Mouse (Mus musculus) naive thymus-derived CD4-positive, alpha-beta T cell, adult 2 months (primary cell): ENCODE measurements at regions not wholly inside any gene's neighbourhood (a gene's known extent, or its start where the extent isn't known, plus 50 kb on each side); places are given as distances from the start of the nearest gene placed in this dataset.

Experiments used
- DNase-seq: peaks from one replicate; pipeline ENCODE4 v3.0.0-alpha.2; 2011; ENCODE audit warnings: low read depth

DNA sequence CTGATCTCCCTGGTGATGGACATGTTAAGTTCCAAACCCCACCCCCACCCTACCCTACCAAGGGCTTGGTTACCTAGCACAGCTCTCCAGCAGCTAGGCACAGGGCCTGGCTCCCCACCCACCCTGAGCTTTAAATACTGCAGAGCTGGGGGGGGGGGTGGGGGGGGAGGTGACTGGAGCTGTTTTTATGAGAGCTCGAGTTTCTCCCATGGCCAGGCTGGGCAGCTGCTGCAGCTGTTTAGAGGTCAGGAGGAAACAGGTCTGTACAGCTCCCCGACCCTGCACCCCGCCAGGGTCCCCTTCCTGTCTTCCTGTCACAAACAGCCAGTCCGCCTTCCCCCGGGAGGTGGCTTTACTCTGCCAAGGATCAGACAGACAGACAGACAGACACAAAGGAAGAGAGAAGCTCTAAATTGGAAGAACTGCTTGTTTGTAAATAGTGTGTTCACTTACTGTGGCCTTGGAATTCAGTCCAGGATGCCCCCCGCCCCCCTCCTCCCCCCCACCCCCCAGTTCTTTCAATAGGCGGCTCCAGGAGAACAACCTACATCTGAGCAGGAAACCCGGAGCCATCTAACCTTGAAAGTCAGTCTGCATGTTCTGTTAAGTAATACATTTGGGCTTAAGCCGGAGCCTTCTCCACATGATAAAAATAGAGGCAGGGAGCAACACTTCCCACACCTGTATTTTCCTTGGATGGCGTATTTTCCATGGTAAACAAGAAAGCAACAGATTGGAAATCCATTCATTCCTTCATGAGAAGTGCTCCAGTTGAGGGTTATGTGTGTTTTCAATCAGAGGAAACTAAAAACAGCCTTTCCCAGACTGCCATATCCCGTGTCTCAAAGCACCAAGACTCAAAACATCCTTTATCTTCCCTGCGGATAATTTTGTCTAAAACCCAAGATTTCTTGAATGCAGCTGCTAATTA, 67.8 kb upstream of the Hes1 start:
- no peak for DNase-seq

DNA sequence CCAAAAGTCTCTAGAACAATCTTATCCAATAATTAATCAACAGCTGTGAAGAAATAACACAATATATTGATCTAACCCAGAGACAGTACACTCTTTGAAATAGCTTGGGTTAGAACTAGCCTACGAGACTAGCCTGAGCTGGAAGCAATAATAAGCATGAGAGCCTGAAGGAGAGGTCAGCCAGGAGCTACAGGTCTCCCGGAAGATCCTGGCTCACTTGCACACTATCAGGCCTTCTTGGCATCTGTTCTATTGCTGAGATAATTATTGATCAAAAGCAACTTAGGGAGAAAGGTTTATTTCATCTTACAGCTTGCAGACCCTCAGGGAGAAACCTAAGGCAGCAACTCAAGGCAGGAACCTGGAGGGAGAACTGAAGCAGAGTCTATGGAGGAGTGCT, 64.0 kb upstream of the Hes1 start:
- no peak for DNase-seq

DNA sequence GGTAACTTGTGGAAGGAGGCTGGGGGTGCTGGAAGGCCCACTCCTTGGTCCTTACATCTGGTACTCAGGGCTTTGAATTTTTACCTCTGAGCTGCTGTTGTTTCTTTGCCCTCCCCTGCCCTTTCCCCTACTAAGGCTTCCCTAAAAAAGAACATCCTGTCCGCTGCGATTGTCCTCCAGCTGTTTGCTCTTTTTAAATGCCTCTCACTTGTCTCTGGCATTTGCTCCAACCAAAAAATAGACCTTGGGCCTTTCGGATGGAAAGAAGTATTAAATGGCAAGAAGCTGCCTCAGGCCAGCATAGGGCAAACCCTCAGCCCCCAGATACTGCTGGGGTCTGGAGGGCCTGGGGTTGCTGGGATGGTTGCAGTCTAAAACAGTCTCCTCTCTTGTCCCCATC, 59.1 kb upstream of the Hes1 start:
- no peak for DNase-seq

DNA sequence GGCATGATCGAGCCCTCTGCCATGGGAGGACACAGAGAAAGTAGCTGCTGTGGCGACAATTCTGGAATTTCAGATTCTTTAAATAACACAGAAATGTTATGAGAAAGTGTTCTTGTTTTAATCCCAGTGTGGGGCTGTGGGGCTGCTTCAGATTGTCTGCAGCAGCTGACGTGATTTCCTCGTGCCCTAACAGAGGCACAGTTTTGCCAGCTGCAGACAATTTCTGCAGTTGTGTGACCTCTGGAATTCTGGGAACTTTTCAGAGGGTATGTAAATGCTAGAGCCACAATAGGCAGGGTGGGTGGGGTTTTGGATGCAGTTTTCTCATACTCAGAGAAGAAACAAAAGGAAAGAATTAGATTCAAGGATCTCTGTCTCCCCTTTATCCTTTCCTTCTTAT, 57.4 kb upstream of the Hes1 start:
- no peak for DNase-seq

DNA sequence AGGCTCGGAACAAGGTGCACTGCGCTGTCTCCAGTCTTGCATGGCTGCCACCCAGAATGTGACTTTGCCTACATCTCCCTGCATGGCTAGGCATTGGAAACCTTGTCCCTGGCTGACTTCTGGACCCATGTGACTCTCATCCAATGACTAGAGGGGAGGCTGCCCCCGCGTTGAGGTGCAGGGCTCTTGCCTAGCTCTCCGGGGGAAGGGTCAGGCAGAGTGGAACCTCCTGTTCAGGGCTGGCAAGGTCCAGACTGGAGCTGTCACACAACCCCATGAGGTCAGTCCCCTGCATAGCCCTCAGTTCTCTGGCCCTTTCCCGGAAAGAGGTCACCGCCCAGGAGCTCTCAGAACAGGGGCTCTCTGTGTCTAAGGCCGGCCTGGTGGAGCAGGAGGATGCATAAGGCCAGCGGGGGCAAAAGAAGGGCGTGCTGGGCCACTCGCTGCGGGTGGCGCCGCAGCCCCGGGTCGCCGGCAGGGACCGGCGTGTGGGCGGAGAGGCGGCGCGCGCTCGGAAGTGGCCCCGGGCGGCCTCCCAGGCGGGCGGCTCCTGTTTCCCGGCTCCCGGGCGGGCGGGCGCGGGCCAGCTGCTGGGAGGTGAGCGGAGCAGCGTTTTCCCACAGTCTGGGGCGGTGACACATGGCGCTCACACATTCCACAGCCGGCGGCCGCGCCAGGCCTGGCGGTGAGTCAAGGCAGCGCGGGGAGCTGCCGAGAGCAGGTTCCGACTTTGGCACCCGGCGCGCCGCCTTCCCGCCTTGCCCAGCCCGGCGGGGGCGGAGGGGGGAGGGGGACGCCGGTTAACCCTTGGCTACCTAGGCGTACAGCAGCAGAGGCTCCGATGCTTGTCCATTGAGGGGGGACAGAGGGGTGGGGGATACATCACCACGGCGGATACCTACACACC, 55.5 kb upstream of the Hes1 start:
- peak; percentile 42 for DNase-seq

DNA sequence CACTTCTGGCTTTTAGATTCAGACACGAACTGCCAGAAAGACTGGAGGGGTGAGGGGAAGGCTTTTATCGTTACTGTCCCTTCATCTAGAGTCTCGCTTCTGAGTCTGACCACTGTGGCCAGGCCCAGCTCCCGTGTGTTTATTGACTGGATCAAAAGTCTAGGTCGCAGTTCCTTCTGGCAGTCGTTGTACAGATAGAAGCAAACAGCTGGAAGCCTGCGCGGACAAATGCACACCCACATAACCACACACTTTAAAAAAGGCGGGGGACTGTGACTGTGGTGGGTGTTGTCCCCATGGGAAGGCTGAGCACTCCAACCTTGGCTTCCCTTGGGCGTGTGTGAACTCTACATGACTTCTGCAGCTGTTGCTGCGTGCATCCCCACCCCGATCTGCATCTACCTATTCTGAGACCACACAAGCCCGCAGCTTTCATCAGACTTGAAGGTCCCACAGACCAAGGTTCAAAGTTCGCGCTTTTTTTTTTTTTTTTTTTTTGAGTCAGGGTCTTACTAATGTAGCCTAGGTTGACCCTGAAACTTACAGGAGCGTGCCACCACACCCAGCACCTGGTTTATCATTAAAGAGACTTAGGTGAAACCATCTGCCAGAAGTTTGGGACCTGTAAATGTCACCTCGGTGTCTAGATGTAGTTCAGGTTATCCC, 54.5 kb upstream of the Hes1 start:
- peak; percentile 15 for DNase-seq

DNA sequence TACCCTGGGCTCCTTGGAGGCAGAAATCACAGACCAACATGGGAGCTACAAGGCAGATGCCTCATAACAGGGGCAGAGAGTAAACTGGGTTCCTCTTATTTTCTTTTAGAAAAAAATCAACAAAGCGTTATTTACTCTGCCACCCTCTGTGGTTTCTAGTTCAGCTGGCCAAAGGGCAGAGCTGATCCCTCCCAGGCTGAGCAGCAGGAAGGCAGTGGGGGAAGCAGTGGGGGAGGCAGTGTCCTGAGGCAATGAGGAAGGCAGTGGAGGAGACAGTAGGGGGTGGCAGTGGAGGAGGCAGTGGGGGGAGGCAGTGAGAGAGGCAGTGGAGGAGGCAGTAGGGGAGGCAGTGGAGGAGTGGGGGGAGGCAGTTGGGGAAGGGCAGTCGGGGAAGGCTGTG, 51.1 kb upstream of the Hes1 start:
- no peak for DNase-seq

DNA sequence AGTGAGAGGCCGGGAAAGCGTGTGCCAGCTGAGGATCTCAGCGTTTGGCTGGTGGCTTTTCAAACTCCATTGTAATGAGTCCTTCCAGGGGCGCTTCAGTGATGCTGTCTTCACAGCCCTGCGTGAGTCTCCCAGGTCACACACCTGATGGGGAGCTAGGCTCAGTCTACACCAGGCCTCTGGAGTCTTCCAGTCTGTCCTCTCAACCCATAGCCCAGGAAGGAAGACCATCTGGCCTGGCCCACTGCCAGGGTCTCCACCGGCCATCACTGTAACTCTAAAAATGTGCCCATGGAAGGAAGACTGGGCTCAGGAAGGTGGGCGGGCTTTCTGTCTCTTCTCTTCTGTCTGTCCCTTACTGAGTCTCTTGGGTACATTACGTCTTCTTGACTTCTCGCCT, 50.2 kb upstream of the Hes1 start:
- no peak for DNase-seq
